Mouse (Mus musculus): ENCODE data around the gene Kcnip4.

DNA sequence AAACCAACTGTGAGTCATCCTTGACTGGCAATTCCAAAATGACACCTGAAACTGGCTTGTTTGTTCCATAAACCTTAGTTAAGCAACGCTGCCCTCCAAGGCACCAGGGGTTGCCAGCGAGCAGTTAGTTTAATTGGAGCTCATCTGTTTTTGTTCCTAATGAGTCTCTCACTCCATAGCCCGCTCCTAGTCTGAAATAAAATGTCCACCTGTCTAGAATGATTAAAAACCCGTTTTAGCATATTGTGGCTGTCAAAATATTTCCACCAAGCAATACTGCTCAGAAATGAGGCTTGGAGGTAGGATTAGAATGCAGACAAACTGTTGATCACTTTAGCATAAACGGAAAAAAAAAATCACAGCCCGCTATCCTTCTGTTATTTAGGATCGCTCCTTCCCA is 901.3 kb downstream of the Kcnip4 start:
- no peak for TF ChIP-seq POLR2A (IDR thresholded peaks at IDR 0.05; ENCODE audit: low read depth, low read length)
- TF ChIP-seq CTCF (IDR thresholded peaks at IDR 0.05; ENCODE audit: extremely low read depth, insufficient read depth, insufficient read length, insufficient replicate concordance): no peak
